Mouse (Mus musculus) intestine, postnatal 0 days (tissue): ENCODE data around the gene Sema6b. TPM values are rescaled to one million over a fixed set of nuclear protein-coding genes. Genes with fewer than 3 reads are reported as not detected.

ENCODE experiments used
- ATAC-seq: fragments of 200-750 bp; cut with Nextera tagmentation; 2 replicates; pipeline ENCODE4 v1.8.0; 2017; ENCODE audit warnings: mild to moderate bottlenecking, moderate TSS enrichment, moderate library complexity
- H3K27ac ChIP-seq: fragments of 300-500 bp; sonication (generic); 2 replicates; pipeline ENCODE4 v1.5.1; 2014; ENCODE audit warnings: mild to moderate bottlenecking, low read depth, low read length, moderate library complexity
- H3K27me3 ChIP-seq: fragments of 300-500 bp; sonication (generic); replicated peaks from 2 replicates; pipeline ENCODE4 v1.6.1; 2014; ENCODE audit warnings: low read length, mixed read lengths; ENCODE audit not compliant: control insufficient read depth, insufficient read depth
- H3K36me3 ChIP-seq: fragments of 300-500 bp; sonication (generic); 2 replicates; pipeline ENCODE4 v1.6.1; 2014; ENCODE audit warnings: mild to moderate bottlenecking, moderate library complexity; ENCODE audit not compliant: control insufficient read depth, insufficient read depth
- H3K4me1 ChIP-seq: fragments of 300-500 bp; sonication (generic); replicated peaks from 2 replicates; pipeline ENCODE4 v1.6.1; 2014; ENCODE audit warnings: antibody characterized with exemption, low read length, mixed read lengths; ENCODE audit not compliant: control insufficient read depth, insufficient read depth
- H3K4me2 ChIP-seq: fragments of 300-500 bp; sonication (generic); replicated peaks from 2 replicates; pipeline ENCODE4 v1.6.1; 2014; ENCODE audit warnings: low read depth, mild to moderate bottlenecking, moderate library complexity
- H3K4me3 ChIP-seq: fragments of 300-500 bp; sonication (generic); 2 replicates; pipeline ENCODE4 v1.5.1; 2014; ENCODE audit warnings: low read depth, low read length
- H3K9ac ChIP-seq: fragments of 300-500 bp; sonication (generic); 2 replicates; pipeline ENCODE4 v1.6.1; 2014; ENCODE audit warnings: mild to moderate bottlenecking, low read depth, low read length
- H3K9me3 ChIP-seq: fragments of 300-500 bp; sonication (generic); 2 replicates; pipeline ENCODE4 v1.6.1; 2016; ENCODE audit warnings: mixed run types; ENCODE audit not compliant: control insufficient read depth
- CTCF ChIP-seq: sonication (generic); IDR thresholded peaks from 2 replicates; pipeline ENCODE4 v1.5.1; 2016; ENCODE audit warnings: low read depth, mild to moderate bottlenecking, control low read depth, antibody characterized with exemption, moderate library complexity
- WGBS: fragments of 180-500 bp; shearing (Covaris S2); extraction: QIAGEN DNeasy Blood & Tissue Kit; methylation state at CpG from one replicate; pipeline ENCODE4 v1.1.7; 2014; 5-methylcytosine and 5-hydroxymethylcytosine counted together
- polyA plus RNA-seq: library from polyadenylated mRNA; unstranded; fragments of >200 nt; fragmentation: Nextera tagmentation; extraction: Ambion mirVana; gene quantifications from 2 replicates; pipeline ENCODE4 v1.2.1, GENCODE M21; 2015

Sema6b gene
- polyA plus RNA-seq: 0.94 and 1.1 TPM in 2 replicates

GRCm38 (mm10) chr17:56139858-56140595, at the start of gene Sema6b:
TSS of gene Sema6b (minus strand) at chr17:56140343.
- peak; percentile 14; the same call in 1 of the 2 replicates for TF ChIP-seq CTCF
- Histone ChIP-seq H3K4me2 (peak within 1 kb of the TSS; percentile 85), H3K4me1 (peaks cover 5% of the 10 kb centered on the region; the same call in 1 of the 2 replicates), H3K36me3 (no peaks in the 10 kb centered on the region), H3K4me3 (peak within 1 kb of the TSS; percentile 56), H3K9me3 (no peaks in the 10 kb centered on the region), H3K27me3 (peaks cover 64% of the 10 kb centered on the region), H3K9ac (0 out of 2 replicates have a peak within 1 kb of the TSS, but pooled peaks have one; percentile 11), H3K27ac (no peak within 1 kb of the TSS)
- ATAC-seq: no peak
- 2% methylated on average over 77 of the region's 79 CpGs for WGBS

GRCm38 (mm10) chr17:56185281-56186141, 45.4 kb upstream of the Sema6b start:
- H3K27me3 ChIP-seq: no peaks in the 10 kb centered on the region
- 0 out of 2 replicates have a peak overlapping the region, but pooled peaks have one; percentile 27 for H3K4me2 ChIP-seq
- no peaks in the 10 kb centered on the region for H3K4me1 ChIP-seq
- no peaks in the 10 kb centered on the region for H3K9me3 ChIP-seq
- H3K9ac ChIP-seq: no peak overlapping the region
- H3K27ac ChIP-seq: peak overlapping the region; percentile 46; the same call in 1 of the 2 replicates
- H3K36me3 ChIP-seq: peaks cover 54% of the 10 kb centered on the region
- WGBS: 40% methylated on average over 11 of the region's 11 CpGs
- ATAC-seq: no peak
- no peak for TF ChIP-seq CTCF
- H3K4me3 ChIP-seq: no peak overlapping the region

DNA sequence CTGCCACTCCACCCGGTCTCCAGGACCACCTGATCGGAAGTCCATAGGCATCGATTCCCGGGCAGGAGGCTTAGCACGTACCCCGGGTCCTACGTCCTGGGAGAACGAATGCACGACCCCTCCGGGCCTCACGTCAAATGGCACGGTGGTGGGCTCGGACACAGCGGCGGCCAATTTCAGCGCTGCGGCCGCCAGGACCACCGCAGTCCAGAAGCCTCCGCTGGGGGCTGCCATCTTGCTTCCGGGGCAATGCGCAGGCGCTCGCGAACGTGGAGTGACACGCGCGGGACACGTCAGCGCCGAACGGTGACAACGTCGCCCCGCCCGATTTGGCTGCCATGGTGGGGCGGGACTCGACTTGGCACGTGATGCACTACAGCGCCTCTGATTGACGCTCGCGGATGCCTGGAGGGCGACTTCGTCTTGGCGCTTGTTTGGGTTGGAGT, 43.5 kb upstream of the Sema6b start, which contains the start of gene Mydgf:
Gene Mydgf (minus strand): TSS at position 263 of the 446 bp plus-strand sequence.
- peak within 1 kb of the TSS; percentile 86 for H3K4me2 ChIP-seq
- no peaks in the 10 kb centered on the region for H3K27me3 ChIP-seq
- peak within 1 kb of the TSS; percentile 87 for H3K9ac ChIP-seq
- under 1% methylated on average over 47 of the region's 47 CpGs for WGBS
- H3K4me3 ChIP-seq: peak within 1 kb of the TSS; percentile 94
- no peaks in the 10 kb centered on the region for H3K9me3 ChIP-seq
- H3K36me3 ChIP-seq: peaks cover 54% of the 10 kb centered on the region
- TF ChIP-seq CTCF: peak; percentile 36
- peak within 1 kb of the TSS; percentile 75 for H3K27ac ChIP-seq
- ATAC-seq: peak; percentile 90
- H3K4me1 ChIP-seq: no peaks in the 10 kb centered on the region

GRCm38 (mm10) chr17:56182975-56183657, 43.0 kb upstream of the Sema6b start:
- Histone ChIP-seq H3K36me3 (peaks cover 55% of the 10 kb centered on the region), H3K4me1 (no peaks in the 10 kb centered on the region)
- TF ChIP-seq CTCF: no peak

GRCm38 (mm10) chr17:56175416-56175815, 35.3 kb upstream of the Sema6b start:
- no peaks in the 10 kb centered on the region for H3K27me3 ChIP-seq
- no peak overlapping the region for H3K27ac ChIP-seq
- WGBS: 99% methylated on average over 3 of the region's 3 CpGs
- H3K36me3 ChIP-seq: peaks cover 51% of the 10 kb centered on the region
- H3K4me1 ChIP-seq: no peaks in the 10 kb centered on the region
- H3K9me3 ChIP-seq: no peaks in the 10 kb centered on the region
- no peak overlapping the region for H3K4me2 ChIP-seq
- H3K4me3 ChIP-seq: no peak overlapping the region
- H3K9ac ChIP-seq: no peak overlapping the region
- TF ChIP-seq CTCF: no peak
- no peak for ATAC-seq

More at GRCm38 (mm10) chr17:56182975-56183657, 43.0 kb upstream of the Sema6b start:
- ATAC-seq: peak; percentile 39
- Histone ChIP-seq H3K27me3 (no peaks in the 10 kb centered on the region), H3K9me3 (no peaks in the 10 kb centered on the region), H3K27ac (peak overlapping the region; percentile 75), H3K4me3 (peak overlapping the region; percentile 94), H3K4me2 (peak overlapping the region; percentile 86), H3K9ac (peak overlapping the region; percentile 87)
- WGBS: 1% methylated on average over 14 of the region's 14 CpGs
